Mouse (Mus musculus) neural tube, embryonic 11.5 days (tissue): ENCODE data around the gene Enho. TPM values are rescaled to one million over a fixed set of nuclear protein-coding genes. Genes with fewer than 3 reads are reported as not detected.

Experiments used
- ATAC-seq: fragments of 200-750 bp; cut with Nextera tagmentation; 2 replicates; pipeline ENCODE4 v1.8.0; 2017; ENCODE audit warnings: moderate number of reproducible peaks, mild to moderate bottlenecking, moderate TSS enrichment, moderate library complexity; ENCODE audit not compliant: insufficient read depth, low FRiP score, low TSS enrichment
- DNase-seq: peaks from one replicate; pipeline ENCODE4 v3.0.0-alpha.2; 2015; ENCODE audit warnings: low spot score
- H3K27ac ChIP-seq: fragments of 300-500 bp; sonication (generic); 2 replicates; pipeline ENCODE4 v1.5.1; 2014; ENCODE audit warnings: low read depth, mild to moderate bottlenecking, low read length
- H3K27me3 ChIP-seq: fragments of 300-500 bp; sonication (generic); 2 replicates; pipeline ENCODE4 v1.6.1; 2014; ENCODE audit warnings: mild to moderate bottlenecking, low read length, mixed read lengths; ENCODE audit not compliant: control insufficient read depth, insufficient read depth
- H3K36me3 ChIP-seq: fragments of 300-500 bp; sonication (generic); 2 replicates; pipeline ENCODE4 v1.6.1; 2014; ENCODE audit warnings: mild to moderate bottlenecking, low read length, moderate library complexity, mixed read lengths; ENCODE audit not compliant: control insufficient read depth, insufficient read depth
- H3K4me1 ChIP-seq: fragments of 300-500 bp; sonication (generic); 2 replicates; pipeline ENCODE4 v1.6.1; 2014; ENCODE audit warnings: low read length, mixed read lengths; ENCODE audit not compliant: control insufficient read depth, insufficient read depth
- H3K4me2 ChIP-seq: fragments of 300-500 bp; sonication (generic); 2 replicates; pipeline ENCODE4 v1.6.1; 2014; ENCODE audit warnings: low read depth, mild to moderate bottlenecking, moderate library complexity
- H3K4me3 ChIP-seq: fragments of 300-500 bp; sonication (generic); 2 replicates; pipeline ENCODE4 v1.5.1; 2014; ENCODE audit warnings: low read depth, low read length
- H3K9ac ChIP-seq: fragments of 300-500 bp; sonication (generic); 2 replicates; pipeline ENCODE4 v1.6.1; 2014; ENCODE audit warnings: mild to moderate bottlenecking, low read length
- H3K9me3 ChIP-seq: fragments of 300-500 bp; sonication (generic); 2 replicates; pipeline ENCODE4 v1.6.1; 2016; ENCODE audit warnings: low read length; ENCODE audit not compliant: control insufficient read depth
- WGBS: fragments of 180-500 bp; shearing (Covaris S2); extraction: QIAGEN DNeasy Blood & Tissue Kit; methylation state at CpG from one replicate; pipeline ENCODE4 v1.1.7; 2014; 5-methylcytosine and 5-hydroxymethylcytosine counted together
- polyA plus RNA-seq: library from polyadenylated mRNA; unstranded; fragments of >200 nt; fragmentation: Nextera tagmentation; extraction: Ambion mirVana; gene quantifications from 2 replicates; pipeline ENCODE4 v1.2.1, GENCODE M21; 2014

Gene Enho
- polyA plus RNA-seq, 1 experiment from 2014 or later = 43.3 TPM

DNA sequence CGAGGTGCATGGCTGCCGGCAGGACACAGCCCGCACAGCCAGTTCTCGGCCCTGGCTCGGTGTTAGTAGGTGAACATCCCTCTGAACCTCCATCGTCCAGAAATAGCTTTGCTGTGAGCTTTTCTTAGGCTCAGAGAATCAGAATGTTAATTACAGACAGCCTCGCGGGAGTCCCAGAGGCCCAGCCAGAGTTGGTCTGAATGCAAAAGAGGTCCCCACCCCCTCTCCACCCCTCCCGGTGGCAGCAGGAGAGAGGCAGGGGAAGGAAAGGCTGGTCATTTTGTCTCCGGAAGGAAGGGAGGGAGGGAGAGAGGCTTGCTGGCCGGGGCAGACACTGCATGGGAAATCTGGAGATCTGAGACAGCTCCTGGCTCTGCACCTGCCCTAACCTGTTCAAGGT lies 8.7 kb downstream of the Enho start:
- H3K4me3 ChIP-seq = no peak overlapping the region
- H3K4me1 ChIP-seq = peaks cover 51% of the 10 kb centered on the region
- H3K9me3 ChIP-seq = no peaks in the 10 kb centered on the region
- H3K9ac ChIP-seq = peak overlapping the region; percentile 18; the same call in 1 of the 2 replicates
- H3K36me3 ChIP-seq = no peaks in the 10 kb centered on the region
- H3K27ac ChIP-seq = peak overlapping the region; percentile 56; the same call in 1 of the 2 replicates
- 5% methylated on average over 11 of the region's 11 CpGs for WGBS
- DNase-seq (peak; percentile 69), ATAC-seq (peak; percentile 29; the same call in 1 of the 2 replicates)
- H3K4me2 ChIP-seq = peak overlapping the region; percentile 7
- no peaks in the 10 kb centered on the region for H3K27me3 ChIP-seq

DNA sequence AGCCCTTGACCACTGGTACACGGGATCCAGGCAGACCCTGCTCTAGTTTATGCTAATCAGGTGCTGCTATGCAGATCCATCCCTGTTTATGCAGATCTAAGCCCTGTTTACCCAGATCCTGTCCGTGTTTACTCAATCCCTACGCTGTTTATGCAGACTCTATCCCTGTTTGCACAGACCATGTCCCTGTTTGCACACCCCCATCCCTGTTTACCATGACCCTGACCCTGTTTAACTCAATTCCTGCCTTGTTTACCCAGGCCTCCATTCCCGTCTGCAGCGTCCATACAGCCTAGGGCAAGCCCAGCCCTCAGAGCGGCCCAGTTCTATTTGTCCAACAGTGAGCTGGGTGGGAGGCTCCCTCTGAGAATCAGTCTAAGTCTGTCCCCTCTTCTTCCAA lies 9.9 kb downstream of the Enho start:
- H3K27ac ChIP-seq = no peak overlapping the region
- DNase-seq (no peak), ATAC-seq (no peak)
- no peaks in the 10 kb centered on the region for H3K27me3 ChIP-seq
- H3K4me3 ChIP-seq = no peak overlapping the region
- 27% methylated on average over 6 of the region's 6 CpGs for WGBS
- no peak overlapping the region for H3K4me2 ChIP-seq
- no peak overlapping the region for H3K9ac ChIP-seq
- no peaks in the 10 kb centered on the region for H3K36me3 ChIP-seq
- no peaks in the 10 kb centered on the region for H3K9me3 ChIP-seq
- peaks cover 43% of the 10 kb centered on the region for H3K4me1 ChIP-seq

DNA sequence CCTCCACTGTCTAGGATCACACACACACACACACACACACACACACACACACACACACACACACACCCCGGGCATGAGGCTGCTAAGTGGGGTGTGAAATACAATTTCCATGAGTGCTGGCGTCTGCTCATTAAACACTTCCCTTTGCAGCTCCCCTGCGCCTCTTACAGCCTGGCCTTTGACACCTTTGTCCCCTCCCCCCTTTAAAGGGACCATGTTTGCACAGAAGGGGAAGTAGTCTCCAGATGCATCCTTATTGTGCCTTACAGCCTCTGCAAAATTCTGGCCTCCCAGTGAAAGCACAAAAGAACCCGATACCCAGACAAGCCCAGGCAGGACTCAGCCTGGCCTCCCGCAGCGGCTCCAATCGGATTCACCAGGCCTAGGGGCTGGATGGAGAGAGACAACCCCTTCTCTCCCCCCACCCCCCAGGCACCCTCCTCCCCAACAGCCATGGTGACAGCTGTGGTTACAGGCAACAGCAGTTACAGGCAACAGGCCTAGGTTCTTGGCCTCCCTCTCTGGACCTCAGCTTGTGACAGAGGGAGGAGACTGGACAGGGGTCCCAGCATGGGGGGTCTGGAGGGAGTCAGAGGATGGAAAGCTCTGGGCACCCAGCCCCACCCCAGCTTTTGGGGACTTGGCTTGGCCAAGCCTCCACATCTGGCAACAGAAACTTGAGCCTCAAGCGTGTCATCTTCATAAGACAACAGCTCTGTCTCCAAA lies 11.8 kb downstream of the Enho start:
- DNase-seq (peak; percentile 74), ATAC-seq (peak; percentile 70)
- peak overlapping the region; percentile 85 for H3K27ac ChIP-seq
- H3K4me1 ChIP-seq = peaks cover 42% of the 10 kb centered on the region
- H3K4me3 ChIP-seq = no peak overlapping the region
- no peaks in the 10 kb centered on the region for H3K27me3 ChIP-seq
- no peak overlapping the region for H3K4me2 ChIP-seq
- peak overlapping the region; percentile 37 for H3K9ac ChIP-seq
- WGBS = 5% methylated on average over 8 of the region's 8 CpGs
- no peaks in the 10 kb centered on the region for H3K9me3 ChIP-seq
- no peaks in the 10 kb centered on the region for H3K36me3 ChIP-seq

DNA sequence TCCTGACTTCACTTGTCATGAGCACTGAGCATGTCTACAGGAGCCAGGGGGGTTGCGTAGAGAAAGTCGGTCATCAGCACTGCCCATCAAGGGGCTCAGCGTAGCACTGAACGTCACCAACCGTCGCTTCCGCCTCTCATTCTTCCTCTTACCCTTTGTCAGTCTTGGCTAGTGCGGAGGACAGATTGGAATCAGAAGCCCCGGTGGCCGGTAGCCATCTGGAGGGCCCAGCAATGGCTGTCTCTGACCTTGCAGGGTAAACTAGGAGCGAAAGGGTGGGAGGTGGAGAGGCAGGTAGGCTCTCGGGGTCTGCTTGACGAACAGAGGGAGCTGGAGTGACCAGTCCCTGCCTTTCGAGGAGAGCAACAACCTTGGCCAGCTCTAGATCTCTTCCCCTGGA lies 18.1 kb downstream of the Enho start:
- ATAC-seq (no peak), DNase-seq (no peak)
- Histone ChIP-seq H3K36me3 (no peaks in the 10 kb centered on the region), H3K9me3 (no peaks in the 10 kb centered on the region), H3K4me3 (no peak overlapping the region), H3K27me3 (no peaks in the 10 kb centered on the region), H3K4me1 (peaks cover 4% of the 10 kb centered on the region; the same call in 1 of the 2 replicates), H3K4me2 (no peak overlapping the region), H3K9ac (no peak overlapping the region), H3K27ac (no peak overlapping the region)
- 91% methylated on average over 14 of the region's 14 CpGs for WGBS

DNA sequence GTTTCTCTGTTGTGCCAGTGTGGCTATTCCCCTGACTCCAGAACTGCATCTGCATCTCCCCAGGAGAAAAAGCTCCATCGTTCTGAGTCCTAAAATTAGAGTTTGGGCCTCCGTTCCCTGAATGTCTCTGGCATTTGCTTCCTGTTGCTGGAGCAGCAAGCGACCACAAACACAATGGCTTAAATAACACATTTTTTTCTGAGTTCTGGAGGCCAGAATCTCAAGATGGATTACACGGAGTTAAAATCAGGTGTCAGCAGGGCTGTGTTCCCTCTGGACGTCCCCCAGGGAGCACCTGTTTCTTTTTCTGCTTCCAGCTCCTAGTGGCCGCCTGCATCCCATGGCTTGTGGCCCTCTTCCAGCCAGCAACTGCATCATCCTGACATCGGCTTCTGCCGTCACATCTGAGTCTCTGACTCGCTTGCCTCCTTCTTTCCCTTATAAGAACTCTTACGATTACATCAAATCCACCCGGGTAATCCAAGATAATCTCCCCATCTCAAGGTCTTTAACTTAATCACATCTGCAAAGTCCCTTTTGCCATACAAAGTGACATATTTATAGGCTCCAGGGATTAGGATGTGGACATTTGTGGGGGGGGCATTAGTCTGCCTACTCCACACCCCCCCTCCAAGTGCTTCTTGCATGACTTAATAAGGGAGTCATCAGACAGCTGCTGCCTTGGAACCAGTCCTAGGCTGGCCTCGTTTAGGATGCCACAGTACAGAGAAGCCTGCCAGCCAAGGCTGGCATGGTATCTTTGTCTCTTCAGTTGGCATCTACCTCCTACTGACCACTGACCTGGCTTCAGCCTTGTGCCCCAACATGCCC lies 21.0 kb downstream of the Enho start:
- Histone ChIP-seq H3K4me3 (no peak overlapping the region), H3K4me1 (no peaks in the 10 kb centered on the region), H3K36me3 (no peaks in the 10 kb centered on the region), H3K9me3 (no peaks in the 10 kb centered on the region), H3K4me2 (no peak overlapping the region), H3K27ac (no peak overlapping the region), H3K27me3 (no peaks in the 10 kb centered on the region), H3K9ac (no peak overlapping the region)
- DNase-seq = no peak
- WGBS = 62% methylated on average over 12 of the region's 12 CpGs
- ATAC-seq = no peak

DNA sequence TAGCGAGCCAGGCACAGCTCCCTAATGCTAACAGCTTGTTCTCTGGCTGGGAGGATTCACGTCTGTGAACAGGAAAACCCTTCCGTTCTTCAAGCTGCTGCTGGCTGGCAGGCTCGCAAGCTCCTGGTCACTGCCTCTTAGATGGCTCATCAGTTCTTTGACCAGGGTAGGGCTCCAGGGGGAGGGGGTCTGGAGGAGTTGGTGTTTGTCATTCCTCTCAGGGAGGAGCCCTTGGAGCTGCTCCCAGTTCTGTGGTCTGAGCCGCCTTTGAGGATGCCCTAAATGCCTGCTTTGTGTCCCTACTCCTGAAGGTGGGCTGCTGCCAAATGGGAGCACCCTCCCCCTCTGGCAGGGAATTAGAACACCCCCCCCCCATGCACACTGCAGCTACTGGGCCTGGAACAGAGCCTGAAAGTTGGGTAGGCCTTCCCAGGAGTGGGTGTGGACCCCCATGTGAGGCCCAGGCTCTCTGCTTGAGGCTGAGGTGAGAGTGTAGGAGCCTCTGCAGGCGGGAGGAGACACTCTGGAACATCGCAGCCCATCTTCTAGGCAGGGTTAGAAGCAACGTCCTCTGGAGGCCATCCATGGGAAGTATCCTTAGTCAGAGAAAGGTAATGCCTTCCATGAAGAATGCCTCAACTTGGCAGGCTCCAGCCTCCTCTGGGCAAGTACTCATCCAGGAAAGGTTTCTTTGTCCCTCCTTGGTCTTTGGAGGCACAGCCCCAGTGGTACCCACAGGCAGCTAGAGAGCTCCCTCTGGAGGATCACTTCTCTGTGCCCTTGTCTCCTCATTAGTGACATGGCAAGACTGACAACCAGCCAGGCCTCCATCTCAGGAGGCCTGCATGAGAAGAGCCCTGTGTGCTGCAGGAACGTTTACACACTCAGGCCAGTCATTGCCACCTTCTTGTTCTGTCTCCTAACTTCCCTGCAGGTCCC lies 24.2 kb downstream of the Enho start:
- no peaks in the 10 kb centered on the region for H3K9me3 ChIP-seq

DNA sequence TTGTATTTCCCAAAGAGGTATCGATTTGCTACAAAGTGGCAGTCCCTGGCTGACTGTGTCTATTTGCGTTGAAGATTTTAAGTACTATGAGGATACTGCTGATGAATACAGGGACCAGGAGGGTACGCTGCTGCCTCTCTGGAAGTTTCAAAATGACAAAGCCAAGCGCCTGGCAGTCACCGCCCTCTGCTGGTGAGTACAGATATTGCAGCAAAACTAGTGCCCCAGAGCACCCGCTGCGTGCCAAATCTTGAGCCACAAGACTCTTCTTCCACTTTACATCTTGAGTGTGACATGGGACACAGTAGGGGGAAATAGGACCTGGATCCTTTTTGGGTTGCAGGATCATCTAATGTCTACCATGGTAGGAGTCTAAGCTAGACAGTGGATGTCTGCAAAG lies 26.0 kb downstream of the Enho start:
- no peak overlapping the region for H3K9ac ChIP-seq
- no peaks in the 10 kb centered on the region for H3K36me3 ChIP-seq
- H3K4me3 ChIP-seq = no peak overlapping the region
- DNase-seq (peak; percentile 82), ATAC-seq (no peak)
- no peaks in the 10 kb centered on the region for H3K27me3 ChIP-seq
- WGBS = 13% methylated on average over 7 of the region's 7 CpGs
- H3K27ac ChIP-seq = no peak overlapping the region
- no peaks in the 10 kb centered on the region for H3K9me3 ChIP-seq
- 0 out of 2 replicates have a peak, but pooled peaks cover 8% of the 10 kb centered on the region for H3K4me1 ChIP-seq
- no peak overlapping the region for H3K4me2 ChIP-seq

More for the DNA sequence above, 24.2 kb downstream of the Enho start:
- ATAC-seq (no peak), DNase-seq (no peak)
- H3K4me1 ChIP-seq = 0 out of 2 replicates have a peak, but pooled peaks cover 8% of the 10 kb centered on the region
- H3K27ac ChIP-seq = no peak overlapping the region
- H3K4me2 ChIP-seq = no peak overlapping the region
- no peak overlapping the region for H3K9ac ChIP-seq
- no peaks in the 10 kb centered on the region for H3K27me3 ChIP-seq
- no peaks in the 10 kb centered on the region for H3K36me3 ChIP-seq
- H3K4me3 ChIP-seq = no peak overlapping the region
- 68% methylated on average over 9 of the region's 9 CpGs for WGBS

DNA sequence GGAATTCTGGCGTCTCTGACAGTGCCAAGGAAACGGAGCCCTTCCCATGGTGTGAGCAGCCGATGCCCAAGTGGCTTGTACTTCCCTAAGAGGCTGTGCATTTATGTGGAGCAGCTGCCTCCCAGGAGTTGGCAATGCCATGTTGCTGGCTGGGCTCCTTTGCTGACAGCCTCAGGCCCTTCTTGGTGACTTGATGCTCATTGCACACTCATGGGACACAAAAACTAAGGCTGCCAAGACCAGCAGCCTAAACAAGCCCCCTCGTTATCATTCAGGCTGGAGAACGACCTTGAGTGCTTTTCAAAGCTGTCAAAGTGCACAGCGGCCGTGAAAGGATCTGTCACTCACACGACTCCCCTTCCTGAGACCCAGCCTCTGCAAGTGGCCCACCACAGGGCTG lies 28.0 kb downstream of the Enho start:
- ATAC-seq = no peak
- no peak overlapping the region for H3K9ac ChIP-seq

More for the DNA sequence above, 28.0 kb downstream of the Enho start:
- Histone ChIP-seq H3K4me1 (0 out of 2 replicates have a peak, but pooled peaks cover 8% of the 10 kb centered on the region), H3K36me3 (no peaks in the 10 kb centered on the region), H3K4me3 (no peak overlapping the region), H3K9me3 (no peaks in the 10 kb centered on the region), H3K27me3 (no peaks in the 10 kb centered on the region), H3K4me2 (no peak overlapping the region), H3K27ac (no peak overlapping the region)
- WGBS = 49% methylated on average over 8 of the region's 8 CpGs
- no peak for DNase-seq
